Mouse (Mus musculus) embryonic facial prominence, embryonic 11.5 days (tissue): ENCODE results near the gene Alk. TPM values are rescaled to one million over a fixed set of nuclear protein-coding genes. Genes with fewer than 3 reads are reported as not detected.

Experiments
- ATAC-seq: fragments of 200-750 bp; cut with Nextera tagmentation; replicated peaks from 2 replicates; pipeline ENCODE4 v1.8.0; 2017; ENCODE audit warnings: low read depth; ENCODE audit not compliant: insufficient number of reproducible peaks, low FRiP score, low TSS enrichment
- DNase-seq: peaks from one replicate; pipeline ENCODE4 v3.0.0-alpha.2; 2015; ENCODE audit warnings: low spot score
- H3K27ac ChIP-seq: fragments of 300-500 bp; sonication (generic); replicated peaks from 2 replicates; pipeline ENCODE4 v1.5.1; 2014; ENCODE audit warnings: mild to moderate bottlenecking, low read depth, low read length, control low read depth
- H3K27me3 ChIP-seq: fragments of 300-500 bp; sonication (generic); 2 replicates; pipeline ENCODE4 v1.6.1; 2014; ENCODE audit warnings: mild to moderate bottlenecking, low read length, moderate library complexity, mixed read lengths; ENCODE audit not compliant: control insufficient read depth, insufficient read depth
- H3K36me3 ChIP-seq: fragments of 300-500 bp; sonication (generic); replicated peaks from 2 replicates; pipeline ENCODE4 v1.6.1; 2014; ENCODE audit warnings: low read depth, mild to moderate bottlenecking, low read length, moderate library complexity, mixed read lengths; ENCODE audit not compliant: control insufficient read depth, insufficient read depth
- H3K4me1 ChIP-seq: fragments of 300-500 bp; sonication (generic); 2 replicates; pipeline ENCODE4 v1.6.1; 2014; ENCODE audit warnings: low read length, mixed read lengths; ENCODE audit not compliant: control insufficient read depth, insufficient read depth
- H3K4me2 ChIP-seq: fragments of 300-500 bp; sonication (generic); 2 replicates; pipeline ENCODE4 v1.6.1; 2014; ENCODE audit warnings: low read depth, mild to moderate bottlenecking, control low read depth, low read length, moderate library complexity
- H3K4me3 ChIP-seq: fragments of 300-500 bp; sonication (generic); 2 replicates; pipeline ENCODE4 v1.5.1; 2014; ENCODE audit warnings: low read depth, low read length, control low read depth
- H3K9ac ChIP-seq: fragments of 300-500 bp; sonication (generic); replicated peaks from 2 replicates; pipeline ENCODE4 v1.6.1; 2014; ENCODE audit warnings: mild to moderate bottlenecking, control low read depth, low read length
- H3K9me3 ChIP-seq: fragments of 300-500 bp; sonication (generic); replicated peaks from 2 replicates; pipeline ENCODE4 v1.6.1; 2016; ENCODE audit warnings: mild to moderate bottlenecking, low read length, inconsistent platforms, mixed read lengths; ENCODE audit not compliant: control insufficient read depth
- WGBS: fragments of 180-500 bp; shearing (Covaris S2); extraction: QIAGEN DNeasy Blood & Tissue Kit; methylation state at CpG from one replicate; pipeline ENCODE4 v1.1.7; 2014; 5-methylcytosine and 5-hydroxymethylcytosine counted together
- polyA plus RNA-seq: library from polyadenylated mRNA; unstranded; fragments of >200 nt; fragmentation: Nextera tagmentation; extraction: Ambion mirVana; gene quantifications from 2 replicates; pipeline ENCODE4 v1.2.1, GENCODE M21; 2014

Gene Alk
- polyA plus RNA-seq, 1 experiment from 2014 or later: 0.38 TPM

- no peaks in the 10 kb centered on the region for H3K27me3 ChIP-seq
- no peaks in the 10 kb centered on the region for H3K36me3 ChIP-seq
- ATAC-seq (no peak), DNase-seq (no peak)
- WGBS: 74% methylated on average over 3 of the region's 3 CpGs
- no peak overlapping the region for H3K4me2 ChIP-seq
- no peaks in the 10 kb centered on the region for H3K9me3 ChIP-seq
- no peak overlapping the region for H3K4me3 ChIP-seq
- no peak overlapping the region for H3K9ac ChIP-seq
- H3K4me1 ChIP-seq: no peaks in the 10 kb centered on the region
- no peak overlapping the region for H3K27ac ChIP-seq
Measured at GRCm38 (mm10) chr17:72445204-72446177, 158.9 kb downstream of the Alk start.

GRCm38 (mm10) chr17:72417451-72417850 is 187.0 kb downstream of the Alk start:
- ATAC-seq: no peak
- Histone ChIP-seq H3K9me3 (no peaks in the 10 kb centered on the region), H3K4me3 (no peak overlapping the region), H3K4me2 (no peak overlapping the region), H3K4me1 (no peaks in the 10 kb centered on the region), H3K36me3 (no peaks in the 10 kb centered on the region), H3K27ac (no peak overlapping the region), H3K9ac (no peak overlapping the region), H3K27me3 (no peaks in the 10 kb centered on the region)
- 89% methylated on average over 4 of the region's 4 CpGs for WGBS
- DNase-seq: no peak

- no peak overlapping the region for H3K27ac ChIP-seq
- H3K4me1 ChIP-seq: no peaks in the 10 kb centered on the region
- H3K36me3 ChIP-seq: no peaks in the 10 kb centered on the region
- no peaks in the 10 kb centered on the region for H3K9me3 ChIP-seq
- ATAC-seq (no peak), DNase-seq (no peak)
- no peak overlapping the region for H3K4me3 ChIP-seq
- no peaks in the 10 kb centered on the region for H3K27me3 ChIP-seq
- no peak overlapping the region for H3K9ac ChIP-seq
- no peak overlapping the region for H3K4me2 ChIP-seq
Measured at GRCm38 (mm10) chr17:72414676-72415075, 189.8 kb downstream of the Alk start.

- WGBS: 65% methylated on average over 2 of the region's 2 CpGs
- Histone ChIP-seq H3K4me3 (no peak overlapping the region), H3K4me2 (no peak overlapping the region), H3K9me3 (no peaks in the 10 kb centered on the region), H3K36me3 (no peaks in the 10 kb centered on the region), H3K27ac (no peak overlapping the region), H3K27me3 (no peaks in the 10 kb centered on the region), H3K4me1 (no peaks in the 10 kb centered on the region), H3K9ac (no peak overlapping the region)
- DNase-seq (no peak), ATAC-seq (no peak)
Measured at GRCm38 (mm10) chr17:72404813-72405212, 199.6 kb downstream of the Alk start.

- no peaks in the 10 kb centered on the region for H3K9me3 ChIP-seq
- H3K27ac ChIP-seq: no peak overlapping the region
- no peaks in the 10 kb centered on the region for H3K27me3 ChIP-seq
- ATAC-seq (no peak), DNase-seq (no peak)
- H3K9ac ChIP-seq: no peak overlapping the region
- H3K4me2 ChIP-seq: no peak overlapping the region
- no peaks in the 10 kb centered on the region for H3K4me1 ChIP-seq
- H3K36me3 ChIP-seq: no peaks in the 10 kb centered on the region
- WGBS: 84% methylated on average over 3 of the region's 3 CpGs
- H3K4me3 ChIP-seq: no peak overlapping the region
Measured at GRCm38 (mm10) chr17:72401861-72402260, 202.6 kb downstream of the Alk start.

GRCm38 (mm10) chr17:72401349-72401748 is 203.1 kb downstream of the Alk start:
- no peaks in the 10 kb centered on the region for H3K4me1 ChIP-seq
- DNase-seq: no peak
- H3K36me3 ChIP-seq: no peaks in the 10 kb centered on the region
- ATAC-seq: no peak
- H3K9me3 ChIP-seq: no peaks in the 10 kb centered on the region
- no peaks in the 10 kb centered on the region for H3K27me3 ChIP-seq
- WGBS: 75% methylated on average over 2 of the region's 2 CpGs
- H3K9ac ChIP-seq: no peak overlapping the region
- no peak overlapping the region for H3K4me2 ChIP-seq
- no peak overlapping the region for H3K27ac ChIP-seq
- H3K4me3 ChIP-seq: no peak overlapping the region

- ATAC-seq: no peak
- H3K4me3 ChIP-seq: no peak overlapping the region
- no peak for DNase-seq
- H3K27me3 ChIP-seq: no peaks in the 10 kb centered on the region
- H3K4me2 ChIP-seq: no peak overlapping the region
- no peak overlapping the region for H3K9ac ChIP-seq
- no peaks in the 10 kb centered on the region for H3K4me1 ChIP-seq
- H3K36me3 ChIP-seq: no peaks in the 10 kb centered on the region
- no peak overlapping the region for H3K27ac ChIP-seq
- no peaks in the 10 kb centered on the region for H3K9me3 ChIP-seq
- 69% methylated on average over 3 of the region's 3 CpGs for WGBS
Measured at GRCm38 (mm10) chr17:72399331-72400059, 204.9 kb downstream of the Alk start.

GRCm38 (mm10) chr17:72395956-72396355 is 208.5 kb downstream of the Alk start:
- no peak overlapping the region for H3K27ac ChIP-seq
- H3K9me3 ChIP-seq: no peaks in the 10 kb centered on the region
- H3K4me3 ChIP-seq: no peak overlapping the region
- DNase-seq (peak; percentile 13), ATAC-seq (no peak)
- H3K9ac ChIP-seq: no peak overlapping the region
- H3K4me1 ChIP-seq: no peaks in the 10 kb centered on the region
- H3K36me3 ChIP-seq: no peaks in the 10 kb centered on the region
- H3K27me3 ChIP-seq: no peaks in the 10 kb centered on the region
- H3K4me2 ChIP-seq: no peak overlapping the region
- WGBS: 49% methylated on average over 8 of the region's 8 CpGs
